ENCODE assay signal across 17 mouse cellular contexts in the genomic region with DNA sequence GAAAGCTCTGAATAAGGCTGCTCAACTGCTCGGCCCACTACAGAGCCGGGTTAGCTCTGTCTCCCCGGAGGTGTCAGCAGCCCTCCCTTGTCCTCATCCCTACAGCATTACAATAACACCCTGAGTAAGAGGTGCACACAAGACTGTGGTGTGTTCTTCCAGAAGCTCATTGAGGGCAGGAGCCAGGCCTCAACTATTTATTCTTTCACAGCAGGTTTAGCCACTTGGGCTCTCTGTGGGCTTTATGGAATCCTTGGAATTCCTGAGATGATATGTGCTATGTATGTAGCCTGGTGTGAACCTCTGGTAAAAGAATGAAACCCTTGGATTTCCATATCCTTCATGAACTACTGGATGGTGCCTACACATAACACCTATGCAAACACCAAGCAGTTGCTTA. TPM values are rescaled to one million over a fixed set of nuclear protein-coding genes. Genes with fewer than 3 reads are reported as not detected.
DNase-seq lines count a peak whose midpoint lies in the region; ATAC-seq lines count a peak whose summit lies in the region.
"Had no signal": no experiment of that assay in that cellular context is flagged by ENCODE, and none has a peak within 500 bp of the region (broad histone marks: within the 10 kb centered on the region; RNA-seq: fewer than 3 reads in every experiment).

No protein-coding gene starts in this region.

- ATAC-seq in midbrain, embryonic 11.5 days (ENCODE audit: low FRiP score), result no peak
- ATAC-seq in midbrain, embryonic 16.5 days, result no peak
- ATAC-seq: activated CD4-positive, CD25-positive, alpha-beta regulatory T cell, adult 4 months; forebrain, embryonic 13.5 days; forebrain, embryonic 15.5 days; forebrain, postnatal 0 days had no signal

- 91% methylated on average over 3 of the region's 3 CpGs for WGBS in midbrain, embryonic 11.5 days
- 84% methylated on average over 3 of the region's 3 CpGs for WGBS in midbrain, embryonic 16.5 days

- no peaks in the 10 kb centered on the region for H3K9me3 ChIP-seq in midbrain, embryonic 11.5 days (ENCODE audit: control insufficient read depth, low read length)
- no peaks in the 10 kb centered on the region for H3K9me3 ChIP-seq in midbrain, embryonic 16.5 days (replicated peaks; ENCODE audit: control insufficient read depth, low read length, poor library complexity, severe bottlenecking)
- H3K9me3 ChIP-seq: embryonic facial prominence, embryonic 10.5 days; embryonic facial prominence, embryonic 12.5 days; forebrain, embryonic 13.5 days; forebrain, embryonic 15.5 days had no signal

- H3K9ac ChIP-seq in midbrain, embryonic 11.5 days (ENCODE audit: low read length), result no peak overlapping the region
- no peak overlapping the region for H3K9ac ChIP-seq in midbrain, embryonic 16.5 days (ENCODE audit: low read depth, low read length)
- H3K9ac ChIP-seq: embryonic facial prominence, embryonic 12.5 days; forebrain, embryonic 13.5 days; forebrain, embryonic 15.5 days; forebrain, postnatal 0 days had no signal

- H3K27me3 ChIP-seq in midbrain, embryonic 11.5 days (ENCODE audit: control insufficient read depth, insufficient read depth, low read length), result no peaks in the 10 kb centered on the region
- no peaks in the 10 kb centered on the region for H3K27me3 ChIP-seq in midbrain, embryonic 16.5 days (ENCODE audit: control insufficient read depth, insufficient read depth, low read depth, low read length)
- H3K27me3 ChIP-seq: embryonic facial prominence, embryonic 12.5 days; forebrain, embryonic 13.5 days; forebrain, embryonic 15.5 days had no signal

- H3K4me1 ChIP-seq in midbrain, embryonic 11.5 days (ENCODE audit: control insufficient read depth, insufficient read depth, low read length), result 0 out of 2 replicates have a peak, but pooled peaks cover 6% of the 10 kb centered on the region
- H3K4me1 ChIP-seq in midbrain, embryonic 16.5 days (ENCODE audit: control insufficient read depth, insufficient read depth, low read length), result peaks cover 3% of the 10 kb centered on the region; the same call in 1 of the 2 replicates
- H3K4me1 ChIP-seq: forebrain, embryonic 13.5 days; forebrain, embryonic 15.5 days had no signal

- H3K4me3 ChIP-seq in midbrain, embryonic 11.5 days (ENCODE audit: low read depth, low read length), result no peak overlapping the region
- no peak overlapping the region for H3K4me3 ChIP-seq in midbrain, embryonic 16.5 days (ENCODE audit: low read depth, low read length)
- H3K4me3 ChIP-seq: embryonic facial prominence, embryonic 10.5 days; embryonic facial prominence, embryonic 12.5 days; forebrain, embryonic 13.5 days; forebrain, embryonic 15.5 days had no signal

- H3K4me2 ChIP-seq in midbrain, embryonic 11.5 days, result no peak overlapping the region
- no peak overlapping the region for H3K4me2 ChIP-seq in midbrain, embryonic 16.5 days (ENCODE audit: low read length)
- H3K4me2 ChIP-seq: embryonic facial prominence, embryonic 12.5 days; forebrain, embryonic 13.5 days; forebrain, embryonic 15.5 days had no signal

- DNase-seq in midbrain, embryonic 11.5 days (ENCODE audit: low spot score, missing footprints), result peak; percentile 74
- peak; percentile 7 for DNase-seq in NIH3T3 (ENCODE audit: low read depth)
- no peak for DNase-seq in heart, adult 18-20 months
- DNase-seq in frontal cortex, postnatal 10 days (ENCODE audit: low spot score in 2 of 2), result no peak
- DNase-seq: adrenal gland, adult 8-10 months; adrenal gland, postnatal 14 days; adrenal gland, postnatal 36 days; cerebellum, adult 11-12 months; cerebellum, adult 9-10 months; cerebellum, postnatal 10 days; forebrain, postnatal 0 days had no signal

- no peaks in the 10 kb centered on the region for H3K36me3 ChIP-seq in midbrain, embryonic 11.5 days (ENCODE audit: control insufficient read depth, insufficient read depth, low read length)
- H3K36me3 ChIP-seq in midbrain, embryonic 16.5 days (ENCODE audit: control insufficient read depth, insufficient read depth, low read length), result no peaks in the 10 kb centered on the region
- H3K36me3 ChIP-seq: embryonic facial prominence, embryonic 12.5 days; forebrain, embryonic 15.5 days had no signal

- H3K27ac ChIP-seq in midbrain, embryonic 11.5 days (ENCODE audit: low read depth, low read length), result no peak overlapping the region
- H3K27ac ChIP-seq in midbrain, embryonic 16.5 days (ENCODE audit: low read length), result no peak overlapping the region
- H3K27ac ChIP-seq: embryonic facial prominence, embryonic 10.5 days; embryonic facial prominence, embryonic 12.5 days; forebrain, embryonic 13.5 days; forebrain, embryonic 15.5 days had no signal

RNA-seq across cellular contexts. Expression of a gene that starts 28.5 kb away (rescaled TPM):
- polyA plus RNA-seq in midbrain, embryonic 11.5 days (2014; fragmentation: Nextera tagmentation; extraction: Ambion mirVana), result 36.9 and 37.8 TPM in 2 replicates
- polyA plus RNA-seq in midbrain, embryonic 16.5 days (2015; fragmentation: Nextera tagmentation; extraction: Ambion mirVana), result 31.2 and 33.2 TPM in 2 replicates
- 10 to 100 TPM; 17.1 to 18.4 TPM for total RNA-seq in heart, adult 18-20 months (2021)

RNA-seq across cellular contexts. Expression of a gene that starts 49.8 kb away (rescaled TPM):
- polyA plus RNA-seq in midbrain, embryonic 11.5 days (2014; fragmentation: Nextera tagmentation; extraction: Ambion mirVana), result 43.2 and 46.5 TPM in 2 replicates
- 60.2 and 61.7 TPM in 2 replicates for polyA plus RNA-seq in midbrain, embryonic 16.5 days (2015; fragmentation: Nextera tagmentation; extraction: Ambion mirVana)
- total RNA-seq in heart, adult 18-20 months (2021), result 10 to 100 TPM; 26.7 to 29.5 TPM

Comparison
In these comparisons a context has a peak if more than half of its experiments do, and no peak if none do; other contexts are left out.
1. DNase-seq: peak in midbrain, embryonic 11.5 days (single experiment) and NIH3T3 (single experiment); none in heart, adult 18-20 months (0 of 2) and frontal cortex, postnatal 10 days (0 of 2).